Mouse (Mus musculus): ENCODE measurements around the gene Prr36. TPM values are rescaled to one million over a fixed set of nuclear protein-coding genes. Genes with fewer than 3 reads are reported as not detected.

Prr36 gene
- total and polyA plus RNA-seq, 3 experiments: 0.08 to 0.58 TPM; not detected in 1

- DNase-seq (ENCODE audit: low read depth, low spot score): no peak
- TF ChIP-seq NRF1 (IDR thresholded peaks at IDR 0.05; ENCODE audit: insufficient read depth, low read depth, low read length, poor library complexity, severe bottlenecking) (no peak), MEF2A (IDR thresholded peaks at IDR 0.05; ENCODE audit: extremely low read depth, insufficient replicate concordance, low read depth, low read length, poor library complexity, severe bottlenecking) (no peak), MAZ (IDR thresholded peaks at IDR 0.05; ENCODE audit: low read depth, low read length) (no peak), TCF12 (IDR thresholded peaks at IDR 0.05; ENCODE audit: low read depth, low read length) (no peak), MAFK (IDR thresholded peaks at IDR 0.05; ENCODE audit: borderline replicate concordance, low read depth, low read length) (no peak), RCOR1 (IDR thresholded peaks at IDR 0.05; ENCODE audit: low read depth, low read length) (no peak), E2F4 (IDR thresholded peaks at IDR 0.05; ENCODE audit: borderline replicate concordance, low read depth, low read length) (no peak), HCFC1 (IDR thresholded peaks at IDR 0.05; ENCODE audit: low read depth, low read length) (no peak), TBP (IDR thresholded peaks at IDR 0.05; ENCODE audit: low read depth, low read length) (no peak), POLR2AphosphoS2 (IDR thresholded peaks at IDR 0.05; ENCODE audit: low read length) (no peak), ZC3H11A (IDR thresholded peaks at IDR 0.05; ENCODE audit: low read depth, low read length) (no peak), ELF1 (IDR thresholded peaks at IDR 0.05; ENCODE audit: low read depth, low read length) (no peak), POLR2A (IDR thresholded peaks at IDR 0.05; ENCODE audit: control insufficient read depth in 1 of 2, insufficient read depth in 1 of 2, low read depth in 1 of 2, low read length in 2 of 2, poor library complexity in 1 of 2) (no peak), ZMIZ1 (IDR thresholded peaks at IDR 0.05; ENCODE audit: low read depth, low read length) (no peak), RAD21 (IDR thresholded peaks at IDR 0.05; ENCODE audit: low read depth, low read length) (no peak), MXI1 (IDR thresholded peaks at IDR 0.05; ENCODE audit: low read depth, low read length) (no peak), MAX (IDR thresholded peaks at IDR 0.05; ENCODE audit: low read length) (no peak), GABPA (IDR thresholded peaks at IDR 0.05; ENCODE audit: low read depth, low read length) (no peak)
- Histone ChIP-seq H3K27me3 (ENCODE audit: control insufficient read depth in 1 of 2, insufficient read depth in 2 of 2, low read length in 2 of 2) (no peaks in the 10 kb centered on the region), H3K9me3 (replicated peaks; ENCODE audit: insufficient read depth, low read length) (no peaks in the 10 kb centered on the region), H3K27ac (ENCODE audit: control insufficient read depth, low read depth, low read length) (no peak overlapping the region), H3K36me3 (ENCODE audit: control insufficient read depth in 1 of 2, insufficient read depth in 2 of 2, low read length in 2 of 2) (peaks cover 2 to 4% of the 10 kb centered on the region in 2 experiments; a peak in 1 of 4 replicates), H3K79me2 (ENCODE audit: control insufficient read depth, insufficient read depth, low read length, poor library complexity) (no peaks in the 10 kb centered on the region; the same call in 1 of the 2 replicates), H3K4me1 (ENCODE audit: control insufficient read depth in 1 of 2, insufficient read depth in 2 of 2, low read length in 2 of 2) (peaks cover 0 to 9% of the 10 kb centered on the region in 2 experiments; a peak in 2 of 4 replicates), H3K4me3 (ENCODE audit: control insufficient read depth in 1 of 2, insufficient read depth in 1 of 2, low read depth in 2 of 2, low read length in 2 of 2) (no peak overlapping the region), H3K9ac (ENCODE audit: control insufficient read depth, low read depth, low read length, poor library complexity, severe bottlenecking) (no peak overlapping the region)
Observed at GRCm38 (mm10) chr8:4247241-4247640, 30.0 kb upstream of the Prr36 start.

- peaks cover 10% of the 10 kb centered on the region for H3K79me2 ChIP-seq (ENCODE audit: control insufficient read depth, insufficient read depth, low read length, poor library complexity)
- H3K27me3 ChIP-seq (ENCODE audit: control insufficient read depth in 1 of 2, insufficient read depth in 2 of 2, low read length in 2 of 2): no peaks in the 10 kb centered on the region
- no peak for DNase-seq (ENCODE audit: low read depth, low spot score)
- no peak overlapping the region for H3K9ac ChIP-seq (ENCODE audit: control insufficient read depth, low read depth, low read length, poor library complexity, severe bottlenecking)
- no peak overlapping the region for H3K4me3 ChIP-seq (ENCODE audit: control insufficient read depth in 1 of 2, insufficient read depth in 1 of 2, low read depth in 2 of 2, low read length in 2 of 2)
- H3K27ac ChIP-seq (ENCODE audit: control insufficient read depth, low read depth, low read length): no peak overlapping the region
- no peak for TF ChIP-seq HCFC1 (IDR thresholded peaks at IDR 0.05; ENCODE audit: low read depth, low read length)
- TF ChIP-seq MAX (IDR thresholded peaks at IDR 0.05; ENCODE audit: low read length): no peak
- no peak for TF ChIP-seq USF2 (IDR thresholded peaks at IDR 0.05; ENCODE audit: borderline replicate concordance in 1 of 2, insufficient read depth in 1 of 2, low read depth in 1 of 2, low read length in 2 of 2)
- no peak for TF ChIP-seq TBP (IDR thresholded peaks at IDR 0.05; ENCODE audit: low read depth, low read length)
- no peak for TF ChIP-seq ETS1 (IDR thresholded peaks at IDR 0.05; ENCODE audit: low read depth, low read length)
- TF ChIP-seq TCF12 (IDR thresholded peaks at IDR 0.05; ENCODE audit: low read depth, low read length): no peak
- no peak for TF ChIP-seq MEF2A (IDR thresholded peaks at IDR 0.05; ENCODE audit: extremely low read depth, insufficient replicate concordance, low read depth, low read length, poor library complexity, severe bottlenecking)
- no peak for TF ChIP-seq NELFE (IDR thresholded peaks at IDR 0.05; ENCODE audit: low read depth, low read length)
- no peak for TF ChIP-seq ZMIZ1 (IDR thresholded peaks at IDR 0.05; ENCODE audit: low read depth, low read length)
- no peak for TF ChIP-seq MAZ (IDR thresholded peaks at IDR 0.05; ENCODE audit: low read depth, low read length)
- TF ChIP-seq EP300 (IDR thresholded peaks at IDR 0.05; ENCODE audit: low read depth in 1 of 2, low read length in 2 of 2): no peak
- no peak for TF ChIP-seq GATA1 (IDR thresholded peaks at IDR 0.05; ENCODE audit: low read depth, low read length)
- TF ChIP-seq MYC (IDR thresholded peaks at IDR 0.05; ENCODE audit: low read depth, low read length): no peak
- no peaks in the 10 kb centered on the region for H3K9me3 ChIP-seq (replicated peaks; ENCODE audit: insufficient read depth, low read length)
- no peaks in the 10 kb centered on the region for H3K4me1 ChIP-seq (ENCODE audit: control insufficient read depth in 1 of 2, insufficient read depth in 2 of 2, low read length in 2 of 2)
- peaks cover under 1 to 6% of the 10 kb centered on the region in 2 experiments; a peak in 3 of 4 replicates for H3K36me3 ChIP-seq (ENCODE audit: control insufficient read depth in 1 of 2, insufficient read depth in 2 of 2, low read length in 2 of 2)
Observed at GRCm38 (mm10) chr8:4245737-4246136, 28.5 kb upstream of the Prr36 start.

All from MEL (cell line).